11 mouse cellular contexts compared by ENCODE assay signal in the genomic region with DNA sequence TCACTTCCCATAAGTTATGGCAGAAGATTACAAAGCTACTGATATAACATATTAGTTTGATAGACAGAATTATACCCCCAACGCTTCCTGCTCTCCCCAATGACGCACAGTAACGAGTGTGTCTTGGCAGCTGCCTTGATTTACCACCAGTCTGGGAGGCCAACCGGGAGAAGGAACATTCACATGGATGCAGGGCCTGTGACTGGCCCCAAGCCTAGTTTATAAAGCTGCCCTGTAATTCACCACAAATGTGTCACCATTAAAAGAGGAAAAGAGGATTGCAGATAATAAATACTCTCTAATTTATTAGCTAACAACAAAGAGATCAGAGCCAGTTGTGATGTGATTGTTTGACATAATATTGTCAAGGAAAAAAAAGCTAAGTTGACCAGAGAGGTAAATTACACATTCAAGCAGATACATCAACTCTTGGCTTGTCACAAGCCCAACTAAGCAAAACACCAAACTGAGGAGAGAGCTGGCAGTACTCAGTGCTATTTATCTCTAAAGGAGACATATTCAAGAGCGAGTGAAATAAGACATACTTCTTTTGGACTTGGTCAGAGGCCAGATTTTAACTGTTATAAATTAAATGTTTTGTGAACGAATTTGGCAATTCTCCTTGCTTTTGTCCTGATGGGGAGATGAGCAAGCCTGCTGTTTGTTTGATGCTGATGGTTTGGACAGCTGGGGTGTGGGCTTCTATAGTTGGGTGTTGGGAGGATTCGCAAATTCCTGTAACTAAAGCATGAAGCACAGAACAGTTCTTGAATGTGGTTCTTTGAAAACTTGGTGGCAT.
DNase-seq lines count a peak whose midpoint lies in the region; ATAC-seq and TF ChIP-seq lines count a peak whose summit lies in the region.
"Had no signal": no experiment of that assay in that cellular context is flagged by ENCODE, and none has a peak within 500 bp of the region (broad histone marks: within the 10 kb centered on the region; RNA-seq: fewer than 3 reads in every experiment).

No protein-coding gene starts in this region.

- H3K9me3 ChIP-seq in embryonic facial prominence, embryonic 14.5 days (ENCODE audit: control insufficient read depth, low read length): no peaks in the 10 kb centered on the region
- no peaks in the 10 kb centered on the region for H3K9me3 ChIP-seq in midbrain, embryonic 13.5 days
- H3K9me3 ChIP-seq in midbrain, postnatal 0 days (ENCODE audit: low read length): no peaks in the 10 kb centered on the region
- H3K9me3 ChIP-seq: midbrain, embryonic 12.5 days had no signal

- no peak overlapping the region for H3K4me2 ChIP-seq in embryonic facial prominence, embryonic 14.5 days (ENCODE audit: low read depth, low read length)
- peak overlapping the region; percentile 0 for H3K4me2 ChIP-seq in myocyte (ENCODE audit: low read depth)
- no peak overlapping the region for H3K4me2 ChIP-seq in midbrain, embryonic 13.5 days (replicated peaks)
- no peak overlapping the region for H3K4me2 ChIP-seq in midbrain, postnatal 0 days (ENCODE audit: low read depth, low read length, poor library complexity, severe bottlenecking)
- H3K4me2 ChIP-seq: midbrain, embryonic 12.5 days had no signal

- no peaks in the 10 kb centered on the region for H3K36me3 ChIP-seq in embryonic facial prominence, embryonic 14.5 days (ENCODE audit: control insufficient read depth, insufficient read depth, low read length)
- no peaks in the 10 kb centered on the region for H3K36me3 ChIP-seq in myocyte (ENCODE audit: control insufficient read depth, insufficient read depth)
- H3K36me3 ChIP-seq in midbrain, embryonic 13.5 days: no peaks in the 10 kb centered on the region
- no peaks in the 10 kb centered on the region for H3K36me3 ChIP-seq in midbrain, postnatal 0 days (ENCODE audit: insufficient read depth, low read length)
- H3K36me3 ChIP-seq: midbrain, embryonic 12.5 days had no signal

- H3K27me3 ChIP-seq in embryonic facial prominence, embryonic 14.5 days (replicated peaks; ENCODE audit: control insufficient read depth, insufficient read depth, low read length): no peaks in the 10 kb centered on the region
- no peaks in the 10 kb centered on the region for H3K27me3 ChIP-seq in myocyte (ENCODE audit: control insufficient read depth, insufficient read depth, insufficient read length)
- no peaks in the 10 kb centered on the region; the same call in 1 of the 2 replicates for H3K27me3 ChIP-seq in midbrain, embryonic 13.5 days
- no peaks in the 10 kb centered on the region for H3K27me3 ChIP-seq in midbrain, postnatal 0 days (ENCODE audit: insufficient read depth, low read length)
- H3K27me3 ChIP-seq: midbrain, embryonic 12.5 days had no signal

- 60% methylated on average over 7 of the region's 7 CpGs for WGBS in embryonic facial prominence, embryonic 14.5 days
- WGBS in midbrain, embryonic 13.5 days: 84% methylated on average over 7 of the region's 7 CpGs
- WGBS in midbrain, postnatal 0 days: 76% methylated on average over 7 of the region's 7 CpGs

- no peak for ATAC-seq in embryonic facial prominence, embryonic 14.5 days (ENCODE audit: low read depth)
- no peak for ATAC-seq in midbrain, embryonic 13.5 days
- no peak for ATAC-seq in midbrain, postnatal 0 days (ENCODE audit: low FRiP score)

- H3K27ac ChIP-seq in embryonic facial prominence, embryonic 14.5 days (replicated peaks; ENCODE audit: low read depth, low read length): no peak overlapping the region
- H3K27ac ChIP-seq in midbrain, embryonic 13.5 days: no peak overlapping the region
- H3K27ac ChIP-seq in midbrain, postnatal 0 days (ENCODE audit: low read depth, low read length): no peak overlapping the region
- H3K27ac ChIP-seq: midbrain, embryonic 12.5 days had no signal

- H3K4me1 ChIP-seq in embryonic facial prominence, embryonic 14.5 days (ENCODE audit: control insufficient read depth, insufficient read depth, low read length): peaks cover 5% of the 10 kb centered on the region; the same call in 1 of the 2 replicates
- H3K4me1 ChIP-seq in midbrain, embryonic 13.5 days (replicated peaks): no peaks in the 10 kb centered on the region
- H3K4me1 ChIP-seq in midbrain, postnatal 0 days (ENCODE audit: insufficient read depth, low read length): no peaks in the 10 kb centered on the region
- H3K4me1 ChIP-seq: midbrain, embryonic 12.5 days had no signal

- no peak overlapping the region for H3ac ChIP-seq in myocyte (ENCODE audit: control insufficient read depth, insufficient read length)

- peak; percentile 49 for DNase-seq in adrenal gland, postnatal 10 days
- no peak for DNase-seq in adrenal gland, postnatal 4 days (ENCODE audit: low spot score in 2 of 2)
- DNase-seq in embryonic facial prominence, embryonic 14.5 days (ENCODE audit: low spot score): peak; percentile 57
- DNase-seq in kidney, postnatal 10 days: peak; percentile 86
- no peak for DNase-seq in midbrain, postnatal 0 days (ENCODE audit: low spot score)
- no peak for DNase-seq in cerebellum, adult 18-20 months
- DNase-seq: gastrocnemius, postnatal 36 days; thymus, postnatal 36 days had no signal

- H3K79me2 ChIP-seq in myocyte (ENCODE audit: control insufficient read depth, insufficient read depth): no peaks in the 10 kb centered on the region

- no peak overlapping the region for H3K4me3 ChIP-seq in embryonic facial prominence, embryonic 14.5 days (ENCODE audit: low read depth, low read length)
- no peak overlapping the region for H3K4me3 ChIP-seq in myocyte
- no peak overlapping the region for H3K4me3 ChIP-seq in midbrain, embryonic 13.5 days (replicated peaks)
- no peak overlapping the region for H3K4me3 ChIP-seq in midbrain, postnatal 0 days (ENCODE audit: low read depth, low read length)
- H3K4me3 ChIP-seq: midbrain, embryonic 12.5 days had no signal

- no peak for TF ChIP-seq CTCF in midbrain, postnatal 0 days (IDR thresholded peaks at IDR 0.05)

- H3K9ac ChIP-seq in embryonic facial prominence, embryonic 14.5 days (ENCODE audit: low read depth, low read length): no peak overlapping the region
- no peak overlapping the region for H3K9ac ChIP-seq in midbrain, embryonic 13.5 days (replicated peaks)
- H3K9ac ChIP-seq in midbrain, postnatal 0 days (replicated peaks; ENCODE audit: low read length, poor library complexity, severe bottlenecking): no peak overlapping the region
- H3K9ac ChIP-seq: midbrain, embryonic 12.5 days had no signal

- TF ChIP-seq POLR2A in myocyte (IDR thresholded peaks at IDR 0.05; ENCODE audit: insufficient read length, low read depth): no peak

TF ChIP-seq in myocyte, 11 proteins besides CTCF, POLR2A, EP300 and RAD21:
- TF ChIP-seq SRF (IDR thresholded peaks at IDR 0.05; ENCODE audit: control insufficient read depth, insufficient read length, low read depth) (no peak), MAX (IDR thresholded peaks at IDR 0.05; ENCODE audit: low read depth) (no peak), TCF12 (IDR thresholded peaks at IDR 0.05; ENCODE audit: insufficient read depth, poor library complexity, severe bottlenecking) (no peak), MYOG (IDR thresholded peaks at IDR 0.05; ENCODE audit: control insufficient read depth in 1 of 3, insufficient read depth in 1 of 3, insufficient read length in 2 of 3, low read depth in 2 of 3) (no peak)
TF ChIP-seq in myocyte: peak in this region for 0.

Comparison
In these comparisons a context has a peak if more than half of its experiments do, and no peak if none do; other contexts are left out.
1. DNase-seq: peak in adrenal gland, postnatal 10 days (single experiment), embryonic facial prominence, embryonic 14.5 days (single experiment) and kidney, postnatal 10 days (single experiment); none in adrenal gland, postnatal 4 days (0 of 2), midbrain, postnatal 0 days (single experiment) and cerebellum, adult 18-20 months (0 of 2).